Mouse (Mus musculus): Measurements from ENCODE around the gene Map3k5.

Gene Map3k5

GRCm38 (mm10) chr10:20056859-20057644, 122.8 kb downstream of the Map3k5 start:
- no peak for DNase-seq (ENCODE audit: low read depth, low spot score)

DNA sequence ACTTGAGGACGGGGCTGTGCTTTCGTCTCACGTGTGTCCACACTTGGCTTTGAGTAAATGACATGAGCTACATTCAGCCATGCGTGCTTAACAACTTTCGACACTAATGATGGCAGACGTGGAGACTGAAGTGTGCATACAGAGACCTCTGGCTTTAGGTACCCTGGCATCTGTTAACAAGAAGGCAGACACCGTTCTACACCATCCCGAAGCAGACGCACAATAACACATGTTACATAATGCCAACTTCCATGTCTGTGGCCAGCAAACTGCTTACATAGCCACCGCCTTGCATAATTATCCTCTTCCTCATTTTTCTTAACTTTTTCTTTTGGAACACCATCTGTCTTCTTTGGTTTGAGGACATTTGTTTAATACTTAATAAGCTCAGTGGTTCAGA, 123.8 kb downstream of the Map3k5 start:
- DNase-seq (ENCODE audit: low read depth, low spot score) = no peak

GRCm38 (mm10) chr10:20058841-20059240, 124.6 kb downstream of the Map3k5 start:
- DNase-seq (ENCODE audit: low read depth, low spot score) = no peak

GRCm38 (mm10) chr10:20060320-20060970, 126.2 kb downstream of the Map3k5 start:
- DNase-seq (ENCODE audit: low read depth, low spot score) = no peak

DNA sequence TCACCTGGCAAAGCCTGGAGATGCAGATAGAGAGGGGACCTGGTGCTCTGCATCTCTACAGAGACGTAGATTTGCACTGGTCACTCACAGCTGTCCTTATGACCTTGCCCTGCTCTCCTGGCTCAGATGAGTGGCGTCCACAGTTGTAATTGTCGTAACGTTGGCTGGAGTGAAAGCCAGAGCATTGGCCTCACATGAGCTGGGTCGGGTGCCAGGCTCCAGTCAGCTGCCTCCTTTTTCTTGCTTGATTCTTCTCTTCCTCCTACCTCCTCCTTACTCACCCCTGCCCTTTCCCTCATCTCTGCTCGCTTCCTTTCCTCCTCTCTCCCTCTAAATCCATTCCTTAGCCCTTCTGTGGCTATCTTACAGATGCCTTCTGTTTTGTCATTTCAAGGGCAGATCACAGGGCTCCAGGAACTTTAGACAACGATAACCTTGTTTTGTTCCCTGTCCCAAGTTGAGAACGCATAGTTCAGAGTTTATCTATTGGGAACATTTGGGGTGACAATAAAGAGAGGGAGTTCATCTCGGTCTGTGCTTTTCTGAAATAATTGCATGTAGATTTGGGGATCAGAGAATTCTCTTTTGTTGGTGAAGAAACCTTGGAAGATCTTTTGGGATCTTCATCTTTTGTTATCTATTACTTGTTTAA, 130.4 kb downstream of the Map3k5 start:
- DNase-seq (ENCODE audit: low read depth, low spot score) = no peak

DNA sequence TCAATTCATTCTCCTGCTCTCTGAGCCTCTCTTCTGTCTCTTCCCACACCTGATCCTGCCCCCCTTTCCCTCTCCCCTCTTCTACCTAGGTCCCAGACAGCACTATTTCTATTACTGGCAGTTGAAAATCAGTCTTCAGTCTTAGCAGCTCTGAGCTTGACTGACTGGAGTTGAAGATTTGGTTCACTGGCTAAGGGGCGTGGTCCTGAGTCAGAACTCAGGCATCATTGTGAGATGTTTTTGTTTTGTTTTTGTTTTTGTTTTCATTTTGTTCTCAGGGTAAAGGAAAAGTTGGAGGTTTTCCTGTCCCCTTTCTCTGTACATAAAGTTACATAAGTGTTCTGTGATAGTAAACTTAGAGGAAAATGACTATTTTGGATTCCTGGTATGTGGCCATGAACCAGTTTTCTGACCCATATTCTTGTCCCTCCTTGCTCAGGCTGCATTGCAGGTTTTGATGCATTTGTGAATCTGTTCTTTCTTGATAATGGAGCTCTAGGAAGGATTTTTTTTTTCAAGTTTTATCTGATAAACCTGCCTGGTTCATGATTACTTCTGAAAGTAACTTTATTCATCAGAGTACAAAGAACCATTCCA, 131.9 kb downstream of the Map3k5 start:
- DNase-seq (ENCODE audit: low read depth, low spot score) = no peak

- DNase-seq (ENCODE audit: low read depth, low spot score) = no peak
Measured at GRCm38 (mm10) chr10:20069771-20070460, 135.6 kb downstream of the Map3k5 start.

- no peak for DNase-seq (ENCODE audit: low read depth, low spot score)
Measured at GRCm38 (mm10) chr10:20070576-20071109, 136.4 kb downstream of the Map3k5 start.

DNA sequence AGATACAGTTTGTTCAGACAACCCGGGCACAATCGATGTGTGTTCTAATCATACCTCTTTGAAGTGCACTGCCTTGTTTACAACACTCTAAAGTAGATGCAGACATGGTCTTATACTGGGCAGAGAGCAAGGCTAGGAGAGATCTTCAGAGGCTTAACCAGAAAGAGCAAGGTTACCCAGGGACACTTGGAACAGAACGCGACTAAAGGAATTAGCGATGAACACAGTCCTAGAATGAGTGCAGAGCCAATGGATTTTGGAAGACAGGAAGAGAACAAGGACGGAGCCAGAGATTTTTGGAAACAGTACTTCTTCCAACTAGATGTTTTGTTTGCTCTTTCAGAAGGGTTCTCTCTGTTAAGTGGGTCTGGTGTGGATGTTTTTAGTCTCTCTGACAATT, 137.4 kb downstream of the Map3k5 start:
- no peak for DNase-seq (ENCODE audit: low read depth, low spot score)

GRCm38 (mm10) chr10:20073236-20073893, 139.1 kb downstream of the Map3k5 start:
- DNase-seq (ENCODE audit: low read depth, low spot score) = peak; percentile 74

GRCm38 (mm10) chr10:20076541-20077469, 142.5 kb downstream of the Map3k5 start:
- no peak for DNase-seq (ENCODE audit: low read depth, low spot score)

GRCm38 (mm10) chr10:20078350-20078749, 144.1 kb downstream of the Map3k5 start:
- DNase-seq (ENCODE audit: low read depth, low spot score) = no peak

GRCm38 (mm10) chr10:20087841-20088240, 153.6 kb downstream of the Map3k5 start:
- DNase-seq (ENCODE audit: low read depth, low spot score) = peak; percentile 31

DNA sequence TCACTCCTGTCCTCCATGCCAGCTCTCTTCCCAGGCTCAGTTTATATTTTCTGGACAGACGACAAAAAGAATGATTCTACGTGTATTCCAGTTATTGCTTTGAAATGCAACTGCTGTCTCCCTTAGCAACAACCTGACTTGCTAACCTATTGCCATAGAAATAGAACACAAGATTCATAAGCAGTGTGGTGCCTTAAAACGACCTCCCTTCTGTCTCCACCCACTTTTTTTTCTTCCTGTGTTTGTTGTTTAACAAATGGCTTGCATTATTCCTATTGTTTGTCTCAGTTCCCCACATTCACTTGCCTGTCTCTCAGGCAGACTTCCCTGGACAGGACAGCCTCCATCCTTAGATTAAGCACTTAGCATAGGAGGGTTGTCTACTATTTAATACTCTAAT, 154.8 kb downstream of the Map3k5 start:
- no peak for DNase-seq (ENCODE audit: low read depth, low spot score)

DNA sequence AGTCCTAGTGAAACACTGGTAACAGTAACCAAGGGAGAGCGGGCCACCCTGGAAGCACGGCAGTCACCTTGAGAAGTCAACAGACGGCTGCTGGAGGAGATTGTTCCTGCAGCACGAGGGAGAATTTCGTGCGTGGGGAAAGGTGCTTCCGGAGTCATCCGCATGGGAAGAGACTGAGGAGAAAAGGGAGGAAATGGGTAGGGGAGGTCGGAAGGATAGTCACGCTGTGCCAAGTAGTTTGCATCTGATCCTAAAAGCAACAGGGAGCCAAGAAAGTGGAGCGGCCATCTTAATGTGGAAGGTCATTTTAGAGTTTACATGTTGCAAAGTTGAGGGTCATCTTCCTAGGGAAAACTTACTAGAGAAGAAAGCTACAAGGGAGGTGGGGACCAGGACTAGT, 155.9 kb downstream of the Map3k5 start:
- DNase-seq (ENCODE audit: low read depth, low spot score) = peak; percentile 39

DNA sequence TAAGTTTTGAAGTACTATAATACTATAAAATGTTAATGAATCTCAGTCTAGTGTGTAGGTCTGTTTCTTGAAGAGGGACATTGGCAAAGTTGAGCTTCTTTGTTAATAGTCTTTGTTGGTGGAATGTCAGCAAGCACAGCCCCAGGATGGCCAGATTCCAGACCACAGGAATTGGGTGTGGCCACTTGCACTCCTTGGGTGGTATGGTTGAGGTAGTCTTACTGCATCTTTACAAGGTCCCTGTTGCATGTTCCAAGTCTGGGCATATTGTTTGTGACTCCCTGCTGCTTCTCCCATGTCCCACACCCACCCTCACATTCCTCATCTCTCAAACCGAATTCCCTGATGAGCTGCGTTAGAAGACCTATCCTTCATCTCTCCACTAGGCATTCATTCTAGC, 157.1 kb downstream of the Map3k5 start:
- peak; percentile 78 for DNase-seq (ENCODE audit: low read depth, low spot score)

DNA sequence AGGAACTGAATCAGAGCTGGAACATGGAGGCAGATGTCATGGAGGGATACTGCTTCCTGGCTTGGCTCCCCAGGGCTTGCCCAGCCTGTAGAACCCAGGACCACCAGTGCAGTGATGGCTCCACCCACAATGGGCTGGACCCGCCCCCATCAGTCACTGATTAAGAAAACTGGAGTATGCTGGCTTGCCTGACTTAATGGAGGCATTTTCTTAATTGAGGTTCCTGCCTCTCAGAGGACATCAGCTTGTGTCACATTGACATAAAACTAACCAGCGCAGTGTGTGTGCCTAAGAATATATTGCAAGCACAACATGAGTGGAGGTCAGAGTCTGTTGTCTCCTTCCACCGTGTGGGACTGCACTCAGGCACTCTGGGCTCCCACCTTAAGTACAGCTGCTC, 158.1 kb downstream of the Map3k5 start:
- DNase-seq (ENCODE audit: low read depth, low spot score) = no peak

DNA sequence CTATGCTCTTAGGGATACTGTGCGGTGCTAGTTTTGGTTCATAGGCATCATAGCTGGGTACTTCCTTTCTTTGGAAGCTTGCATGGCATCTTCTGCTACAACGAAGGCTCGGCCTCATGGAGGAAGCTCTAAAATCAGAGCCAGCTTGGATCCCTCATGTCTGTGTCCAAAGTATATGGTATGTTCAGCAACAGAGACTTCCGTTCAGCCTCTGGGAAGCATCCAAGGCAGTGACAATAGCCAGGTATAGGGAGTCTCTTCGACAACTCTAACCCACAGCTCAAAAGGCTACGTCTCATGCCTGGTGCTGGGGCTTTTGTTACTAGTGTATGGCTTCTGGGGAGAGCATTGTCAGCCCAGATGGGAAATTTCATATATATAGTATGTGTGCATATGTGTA, 167.2 kb downstream of the Map3k5 start:
- DNase-seq (ENCODE audit: low read depth, low spot score) = no peak

DNA sequence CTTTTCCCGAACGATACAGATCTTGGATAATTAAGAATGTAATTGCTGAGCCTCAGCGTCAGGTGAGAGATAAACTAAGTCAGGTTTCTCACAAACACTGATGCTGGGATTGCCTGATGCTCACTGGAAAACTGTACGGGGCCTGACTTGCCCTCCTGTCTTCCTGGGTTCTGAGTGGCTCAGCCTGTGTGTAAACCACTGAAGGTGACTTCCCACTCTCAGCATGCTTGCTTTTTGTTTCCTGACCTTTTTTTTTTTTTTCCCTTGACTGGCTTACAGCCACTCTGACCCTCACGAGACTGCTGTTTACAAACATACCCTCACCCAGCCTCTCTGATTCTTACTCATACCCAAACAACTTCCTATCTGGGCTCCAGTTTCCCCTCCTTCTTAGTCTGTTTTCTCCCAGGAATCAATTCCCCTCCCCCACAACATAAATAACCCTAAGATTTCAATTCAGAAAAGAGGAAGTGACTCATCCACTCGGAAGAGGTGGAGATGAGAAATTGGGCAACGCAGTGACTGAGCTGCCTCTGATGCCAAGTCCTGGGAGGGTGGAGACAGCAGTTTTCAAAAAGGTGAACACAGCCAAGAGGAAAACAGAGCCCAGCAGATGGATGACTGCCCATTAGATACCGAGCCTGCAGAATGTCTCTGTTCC, 170.1 kb downstream of the Map3k5 start:
- no peak for DNase-seq (ENCODE audit: low read depth, low spot score)

All from ES-CJ7 (cell line).